Mouse (Mus musculus) megakaryocyte-erythroid progenitor cell, adult 5 weeks (primary cell): ENCODE results near the gene Mab21l1. TPM values are rescaled to one million over a fixed set of nuclear protein-coding genes. Genes with fewer than 3 reads are reported as not detected.

Source experiments
- polyA plus RNA-seq: library from polyadenylated mRNA; stranded (reverse); fragments of >175 nt; gene quantifications from 2 replicates; pipeline ENCODE4 v1.2.3, GENCODE M21; 2012

Mab21l1 gene
- polyA plus RNA-seq, result not detected in 2 replicates

DNA sequence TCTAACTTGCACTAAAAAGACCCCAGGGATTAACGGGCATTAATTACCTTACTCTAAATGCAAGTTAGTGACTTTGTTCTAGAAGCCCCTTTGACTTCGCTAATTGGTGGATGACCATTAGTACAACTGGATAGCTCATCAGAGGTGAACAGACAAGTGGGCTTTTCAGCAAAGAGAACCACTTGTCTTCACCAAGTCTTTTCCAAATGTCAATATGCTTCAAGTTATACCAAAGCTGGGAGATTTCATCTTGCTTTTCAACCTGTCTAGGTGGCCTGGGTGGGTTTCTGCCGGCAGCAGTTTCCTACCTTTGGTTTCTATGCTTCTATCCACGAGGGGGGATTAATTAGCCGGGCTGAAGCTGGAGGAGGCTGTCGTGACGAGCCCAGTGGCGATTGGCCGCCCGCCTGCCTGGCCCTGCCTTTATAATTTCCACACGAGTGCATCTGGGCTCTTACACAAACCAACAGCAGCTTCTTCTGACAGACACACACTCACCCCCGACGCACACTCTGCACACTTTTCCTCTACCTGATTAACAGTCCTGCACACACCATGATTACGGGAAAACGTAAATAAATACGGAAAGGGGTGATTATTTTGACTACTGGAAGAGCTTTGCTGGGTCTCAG is at the start of gene Mab21l1:
Gene Mab21l1, plus strand, starts transcription at position 455 of the 632 bp plus-strand sequence.

